Mouse (Mus musculus) embryo, embryonic 11 days (tissue): ENCODE results near the gene Dnaic2.

Experiments used
- DNase-seq: peaks from one replicate; pipeline ENCODE4 v3.0.0-alpha.2; 2015

Dnaic2 gene

DNA sequence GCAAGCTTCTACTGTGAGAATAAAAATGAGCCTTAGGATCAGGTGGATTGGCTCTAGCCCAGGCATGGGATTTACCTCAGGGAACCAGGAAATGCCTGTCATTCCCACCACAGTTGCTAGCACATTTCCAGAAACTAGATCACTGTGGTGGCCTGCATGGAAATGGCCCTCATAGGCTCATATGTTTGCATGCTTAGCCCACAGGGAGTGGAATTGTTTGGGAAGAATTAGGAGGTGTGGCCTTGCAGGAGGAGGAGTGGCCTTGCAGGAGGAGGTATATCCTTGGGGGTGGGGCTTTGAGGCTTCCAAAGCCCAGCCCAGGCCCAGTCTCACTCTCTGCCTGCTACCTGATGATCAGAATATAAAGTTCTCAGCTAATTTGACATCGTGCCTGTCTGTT, 74.7 kb downstream of the Dnaic2 start:
- DNase-seq, result no peak

DNA sequence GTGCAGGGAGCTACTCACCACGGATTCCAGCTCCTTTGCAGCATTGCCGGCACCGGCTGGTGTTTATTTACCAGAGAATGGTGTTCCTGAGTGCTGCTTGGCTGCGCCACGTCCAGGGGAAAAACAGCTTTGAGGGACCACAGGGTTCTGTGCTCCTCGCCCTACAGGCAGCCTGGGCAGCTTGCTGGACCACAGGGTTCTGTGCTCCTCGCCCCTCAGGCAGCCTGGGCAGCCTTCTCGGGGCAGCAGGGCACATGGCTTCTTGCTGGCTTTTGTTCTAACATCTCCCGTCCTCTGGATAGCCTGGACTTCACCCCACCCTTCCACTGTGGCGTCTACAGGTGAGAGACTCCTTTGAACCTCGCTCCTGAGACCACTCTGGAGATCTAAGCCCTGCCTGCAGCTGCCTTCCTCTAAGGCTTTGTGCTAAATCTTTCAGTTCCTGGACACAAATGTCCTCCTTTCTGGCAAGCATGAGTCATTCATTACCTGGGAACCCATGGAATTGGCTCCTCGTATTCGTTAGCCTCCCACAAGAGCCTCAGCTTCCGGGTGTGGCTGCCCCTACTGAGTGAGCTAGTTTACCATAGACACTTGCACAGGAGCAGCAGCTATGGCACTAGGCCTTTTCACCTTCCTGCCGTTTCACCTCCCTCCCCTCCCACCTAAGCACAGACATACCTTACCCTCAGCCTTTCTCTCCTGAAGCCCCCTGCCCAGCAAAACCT, 75.5 kb downstream of the Dnaic2 start:
- DNase-seq, result no peak

DNA sequence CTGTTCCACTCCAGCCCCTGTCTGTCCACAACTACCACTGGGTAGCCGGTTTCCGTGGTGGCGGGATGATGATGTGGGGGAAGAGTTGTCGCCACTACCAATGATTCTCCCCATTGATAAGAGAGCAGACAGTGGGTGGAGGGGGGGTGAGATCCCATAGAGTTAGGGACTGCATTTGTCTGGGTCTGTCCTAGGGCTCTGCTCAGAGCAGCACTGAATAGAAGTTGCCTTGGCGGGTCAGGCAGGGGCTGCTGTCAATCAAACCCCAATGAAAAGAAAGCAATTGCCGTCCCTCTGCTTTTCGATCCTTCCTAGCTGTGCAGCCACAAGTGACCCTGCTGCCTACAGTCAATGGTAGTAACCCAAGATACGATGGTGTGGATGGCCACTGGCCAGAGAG, 76.8 kb downstream of the Dnaic2 start:
- no peak for DNase-seq

DNA sequence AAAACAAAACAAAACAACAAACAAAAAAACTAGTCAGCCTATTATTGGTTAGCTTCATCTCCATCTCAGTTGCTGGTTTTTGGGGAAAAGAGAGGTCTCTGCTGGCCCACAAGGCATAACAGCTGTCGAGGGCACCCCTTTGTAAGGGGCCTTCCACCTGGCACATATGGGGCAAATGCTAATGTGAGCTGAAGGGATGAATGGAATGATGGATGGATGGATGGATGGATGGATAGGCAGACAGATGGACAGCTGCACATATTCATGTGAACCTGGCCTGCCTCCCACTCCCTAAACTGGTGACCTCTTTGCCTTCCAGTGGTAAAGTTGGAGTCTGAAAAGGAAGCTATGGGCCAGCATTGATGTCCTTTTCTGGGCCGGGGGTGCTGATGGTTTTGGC, 79.8 kb downstream of the Dnaic2 start:
- DNase-seq, result no peak
